Mouse (Mus musculus): ENCODE measurements around the gene Mcat.

GRCm38 (mm10) chr15:83573606-83574005 is 10.0 kb upstream of the Mcat start:
- no peak for TF ChIP-seq POLR2A (IDR thresholded peaks at IDR 0.05; ENCODE audit: insufficient read depth, low read depth, low read length)
- no peak for TF ChIP-seq CTCF (IDR thresholded peaks at IDR 0.05; ENCODE audit: insufficient read depth, low read depth, low read length)

All from olfactory bulb, adult 2 months (tissue).